Mouse (Mus musculus) cortical plate, adult 2 months (tissue): ENCODE data around the gene Tmem200b. TPM values are rescaled to one million over a fixed set of nuclear protein-coding genes. Genes with fewer than 3 reads are reported as not detected.
A peak's percentile ranks its signal among the peaks of the same experiment; 100 is the strongest.

Source experiments
- H3K27ac ChIP-seq: fragments of 200-500 bp; 2 replicates; pipeline ENCODE4 v1.5.1; 2012; ENCODE audit warnings: low read length, control low read depth, inconsistent platforms; ENCODE audit not compliant: insufficient read depth
- H3K4me1 ChIP-seq: fragments of 200-500 bp; 2 replicates; pipeline ENCODE4 v1.6.1; 2011; ENCODE audit warnings: low read length; ENCODE audit not compliant: control insufficient read depth, insufficient read depth
- H3K4me3 ChIP-seq: fragments of 200-500 bp; 2 replicates; pipeline ENCODE4 v1.5.1; 2011; ENCODE audit warnings: mild to moderate bottlenecking, low read length, control low read depth; ENCODE audit not compliant: insufficient read depth
- CTCF ChIP-seq: fragments of 200-500 bp; IDR thresholded peaks from 2 replicates; pipeline ENCODE4 v1.5.1; 2011; ENCODE audit warnings: mild to moderate bottlenecking, control low read depth, low read length; ENCODE audit not compliant: insufficient read depth; ENCODE audit errors: extremely low read depth
- POLR2A ChIP-seq: fragments of 200-500 bp; IDR thresholded peaks from 2 replicates; pipeline ENCODE4 v1.6.1; 2011; ENCODE audit warnings: mild to moderate bottlenecking, low read length, control low read depth; ENCODE audit not compliant: insufficient read depth; ENCODE audit errors: extremely low read depth
- polyA plus RNA-seq: library from polyadenylated mRNA; depleted of rRNA; stranded (reverse); fragments of >200 nt; gene quantifications from 2 replicates; pipeline ENCODE4 v1.2.3, GENCODE M21; 2012; rRNA removed

The Tmem200b gene
- polyA plus RNA-seq, 1 experiment: 9.0 TPM

GRCm38 (mm10) chr4:131940846-131941245 is 19.3 kb downstream of the Tmem200b start:
- Histone ChIP-seq H3K4me1 (no peaks in the 10 kb centered on the region; the same call in 1 of the 2 replicates), H3K27ac (no peak overlapping the region), H3K4me3 (no peak overlapping the region)
- TF ChIP-seq CTCF (no peak), POLR2A (no peak)

GRCm38 (mm10) chr4:131947848-131948247 is 26.3 kb downstream of the Tmem200b start:
- Histone ChIP-seq H3K27ac (peak overlapping the region; percentile 84), H3K4me1 (no peaks in the 10 kb centered on the region), H3K4me3 (no peak overlapping the region)
- TF ChIP-seq POLR2A (no peak), CTCF (no peak)

- H3K27ac ChIP-seq: no peak overlapping the region
- H3K4me3 ChIP-seq: no peak overlapping the region
- TF ChIP-seq CTCF: no peak
- no peak for TF ChIP-seq POLR2A
- H3K4me1 ChIP-seq: no peaks in the 10 kb centered on the region
Measured at GRCm38 (mm10) chr4:131949903-131950302, 28.3 kb downstream of the Tmem200b start.

GRCm38 (mm10) chr4:131950657-131951056 is 29.1 kb downstream of the Tmem200b start:
- Histone ChIP-seq H3K4me1 (no peaks in the 10 kb centered on the region), H3K4me3 (no peak overlapping the region), H3K27ac (no peak overlapping the region)
- TF ChIP-seq POLR2A: no peak

- H3K27ac ChIP-seq: no peak overlapping the region
- no peak overlapping the region for H3K4me3 ChIP-seq
- no peak for TF ChIP-seq POLR2A
- no peak for TF ChIP-seq CTCF
- H3K4me1 ChIP-seq: no peaks in the 10 kb centered on the region
Measured at GRCm38 (mm10) chr4:131957161-131957560, 35.6 kb downstream of the Tmem200b start.

GRCm38 (mm10) chr4:131968873-131969272 is 47.3 kb downstream of the Tmem200b start:
- peaks cover 2% of the 10 kb centered on the region; the same call in 1 of the 2 replicates for H3K4me1 ChIP-seq
- peak; percentile 27; the same call in 1 of the 2 replicates for TF ChIP-seq CTCF
- TF ChIP-seq POLR2A: no peak
- no peak overlapping the region for H3K27ac ChIP-seq
- no peak overlapping the region for H3K4me3 ChIP-seq

GRCm38 (mm10) chr4:131970244-131970853 is 48.8 kb downstream of the Tmem200b start:
- H3K4me3 ChIP-seq: no peak overlapping the region
- no peaks in the 10 kb centered on the region for H3K4me1 ChIP-seq
- TF ChIP-seq CTCF (no peak), POLR2A (no peak)
- no peak overlapping the region for H3K27ac ChIP-seq

Other genes starting within 250 kb of the Tmem200b start
- gene Ptpru, start 83.5 kb upstream of the Tmem200b start, polyA plus RNA-seq: 46.0 and 46.1 TPM in 2 replicates
- gene Mecr, start 78.3 kb upstream of the Tmem200b start, polyA plus RNA-seq: 45.2 and 51.4 TPM in 2 replicates
- 67.9 and 71.5 TPM in 2 replicates for gene Srsf4, start 48.2 kb upstream of the Tmem200b start, polyA plus RNA-seq
- 0.10 and 0.19 TPM in 2 replicates for gene Gm10300, start 152.9 kb downstream of the Tmem200b start, polyA plus RNA-seq
- gene Epb41, start 153.6 kb downstream of the Tmem200b start, polyA plus RNA-seq: 36.5 and 37.8 TPM in 2 replicates
- 9.7 and 10.5 TPM in 2 replicates for gene Oprd1, start 222.7 kb downstream of the Tmem200b start, polyA plus RNA-seq